Mouse (Mus musculus) olfactory bulb, adult 2 months (tissue): Measurements from ENCODE around the gene Daam2.

Source experiments
- CTCF ChIP-seq: fragments of 200-500 bp; IDR thresholded peaks from 2 replicates; pipeline ENCODE4 v1.5.1; 2012; ENCODE audit warnings: low read depth, mild to moderate bottlenecking, low read length, moderate library complexity; ENCODE audit not compliant: insufficient read depth
- POLR2A ChIP-seq: fragments of 200-500 bp; IDR thresholded peaks from 2 replicates; pipeline ENCODE4 v1.6.1; 2012; ENCODE audit warnings: mild to moderate bottlenecking, low read depth, low read length, moderate library complexity; ENCODE audit not compliant: insufficient read depth

DNA sequence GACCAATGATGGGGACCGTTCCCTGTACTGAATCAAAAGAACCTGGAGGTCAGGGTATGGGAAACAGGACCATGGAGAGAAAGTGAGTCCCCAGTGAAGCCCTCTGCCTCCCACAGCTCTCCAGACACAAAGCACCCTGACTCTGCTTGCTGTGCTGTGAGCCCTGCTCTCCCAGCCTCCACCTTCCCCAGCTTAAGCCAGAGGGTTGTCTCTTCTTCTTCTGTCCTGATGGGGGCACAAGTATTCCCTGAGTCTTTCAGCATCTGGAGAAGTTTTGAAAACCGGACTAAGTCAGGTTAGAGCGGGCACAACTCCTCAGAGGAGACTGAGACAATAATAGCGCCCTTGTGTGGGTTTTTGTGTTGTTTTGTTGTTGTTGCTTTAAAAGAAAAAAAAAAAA is 2.2 kb downstream of the Daam2 start:
- TF ChIP-seq POLR2A: no peak
- TF ChIP-seq CTCF: no peak
